Mouse (Mus musculus) intestine, embryonic 15.5 days (tissue): Measurements from ENCODE around the gene Tmem127. TPM values are rescaled to one million over a fixed set of nuclear protein-coding genes. Genes with fewer than 3 reads are reported as not detected.
"Not testable (repeated sequence)": the region's sequence is repeated elsewhere in the genome, so short reads cannot be mapped to it uniquely, and the experiment has no call there.

Experiments
- ATAC-seq: fragments of 200-750 bp; cut with Nextera tagmentation; 2 replicates; pipeline ENCODE4 v1.8.0; 2017; ENCODE audit warnings: moderate TSS enrichment, moderate library complexity
- H3K27ac ChIP-seq: fragments of 300-500 bp; sonication (generic); 2 replicates; pipeline ENCODE4 v1.5.1; 2015; ENCODE audit warnings: mild to moderate bottlenecking, inconsistent platforms
- H3K27me3 ChIP-seq: fragments of 300-500 bp; sonication (generic); replicated peaks from 2 replicates; pipeline ENCODE4 v1.6.1; 2015; ENCODE audit warnings: inconsistent platforms
- H3K36me3 ChIP-seq: fragments of 300-500 bp; sonication (generic); 2 replicates; pipeline ENCODE4 v1.6.1; 2015; ENCODE audit warnings: inconsistent platforms
- H3K4me1 ChIP-seq: fragments of 300-500 bp; sonication (generic); replicated peaks from 2 replicates; pipeline ENCODE4 v1.6.1; 2015; ENCODE audit warnings: inconsistent platforms
- H3K4me2 ChIP-seq: fragments of 300-500 bp; sonication (generic); replicated peaks from 2 replicates; pipeline ENCODE4 v1.6.1; 2015; ENCODE audit warnings: mild to moderate bottlenecking, inconsistent platforms
- H3K4me3 ChIP-seq: fragments of 300-500 bp; sonication (generic); replicated peaks from 2 replicates; pipeline ENCODE4 v1.5.1; 2015; ENCODE audit warnings: inconsistent platforms
- H3K9ac ChIP-seq: fragments of 300-500 bp; sonication (generic); 2 replicates; pipeline ENCODE4 v1.6.1; 2015; ENCODE audit warnings: inconsistent platforms
- H3K9me3 ChIP-seq: fragments of 300-500 bp; sonication (generic); 2 replicates; pipeline ENCODE4 v1.6.1; 2016; ENCODE audit warnings: inconsistent platforms
- WGBS: fragments of 180-500 bp; shearing (Covaris S2); methylation state at CpG from one replicate; pipeline ENCODE4 v1.1.7; 2015; 5-methylcytosine and 5-hydroxymethylcytosine counted together
- polyA plus RNA-seq: library from polyadenylated mRNA; unstranded; fragments of >200 nt; fragmentation: Nextera tagmentation; extraction: Ambion mirVana; gene quantifications from 2 replicates; pipeline ENCODE4 v1.2.1, GENCODE M21; 2015

Tmem127 gene
- 28.3 and 28.5 TPM in 2 replicates for polyA plus RNA-seq

DNA sequence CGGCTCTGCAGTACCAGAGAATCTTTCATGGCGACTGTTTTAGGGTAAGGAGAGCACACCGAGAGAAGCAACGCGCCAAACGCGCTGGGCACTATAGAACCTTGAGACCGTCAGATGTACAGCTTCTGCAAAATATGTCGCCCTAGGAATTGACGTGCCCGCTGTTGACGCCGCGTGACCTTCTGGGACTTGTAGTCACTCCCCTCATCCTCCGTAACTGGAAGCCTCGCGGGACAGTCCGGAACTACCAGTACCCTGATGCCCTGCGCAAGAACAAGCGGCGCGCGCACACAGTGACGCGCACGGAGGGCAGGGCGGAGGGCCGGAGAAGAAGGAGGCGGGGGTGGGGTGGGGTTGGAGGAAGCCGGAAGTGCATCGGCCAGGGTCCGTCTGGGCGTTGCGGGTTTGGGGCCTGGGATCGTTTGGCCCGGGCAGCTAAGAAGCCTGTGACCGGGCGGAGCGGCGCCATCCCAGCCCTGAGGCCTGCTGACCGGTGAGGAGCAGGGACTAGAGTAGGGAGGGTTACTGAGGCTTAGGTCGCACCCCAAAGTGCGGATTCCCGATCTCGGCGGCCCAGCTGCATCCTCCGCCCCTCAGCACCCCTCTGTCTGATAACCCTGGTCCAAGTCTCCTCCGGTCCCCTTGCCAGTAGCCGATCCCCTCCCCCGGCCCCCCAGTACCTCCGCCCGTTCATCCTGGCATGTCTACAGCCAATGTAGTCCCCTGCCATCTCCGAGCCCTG lies at the start of gene Tmem127, which contains the start of gene Ciao1:
Gene Tmem127 (plus strand): TSS at position 317 of the 742 bp plus-strand sequence.
Gene Ciao1 (minus strand): TSS at position 225 of the 742 bp plus-strand sequence.
- H3K4me2 ChIP-seq = peak within 1 kb of the TSS; percentile 98
- peak within 1 kb of the TSS; percentile 57 for H3K27ac ChIP-seq
- ATAC-seq = peak; percentile 99
- H3K27me3 ChIP-seq = no peaks in the 10 kb centered on the region
- WGBS = under 1% methylated on average over 53 of the region's 53 CpGs
- H3K4me1 ChIP-seq = peaks cover 18% of the 10 kb centered on the region; the same call in 1 of the 2 replicates
- H3K4me3 ChIP-seq = peak within 1 kb of the TSS; percentile 90
- no peaks in the 10 kb centered on the region for H3K9me3 ChIP-seq
- H3K36me3 ChIP-seq = peaks cover 17% of the 10 kb centered on the region
- H3K9ac ChIP-seq = peak within 1 kb of the TSS; percentile 88

DNA sequence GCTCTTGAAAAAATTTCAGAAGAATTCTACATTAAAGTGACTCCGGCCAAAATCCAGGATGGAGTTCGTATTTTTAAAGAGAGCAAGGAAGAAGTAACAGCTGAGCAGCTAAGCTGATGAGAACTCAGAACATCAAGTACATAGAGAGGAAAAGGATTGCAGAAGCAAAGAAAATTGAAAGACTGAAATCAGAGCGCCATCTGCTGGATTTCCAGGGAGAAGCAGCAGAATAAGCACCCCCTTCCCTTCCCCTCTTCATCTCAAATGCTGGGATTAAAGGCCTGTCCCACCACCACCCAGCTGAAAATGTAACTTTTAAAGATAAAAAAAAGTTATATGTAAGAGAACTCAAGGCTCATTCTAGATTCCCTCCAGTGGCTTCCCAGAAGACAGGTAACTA lies 42.8 kb upstream of the Tmem127 start:
- H3K4me2 ChIP-seq = no peak overlapping the region
- no peak overlapping the region for H3K27ac ChIP-seq
- H3K27me3 ChIP-seq = no peaks in the 10 kb centered on the region
- no peak for ATAC-seq
- WGBS = 29% methylated on average over 3 of the region's 3 CpGs
- H3K4me3 ChIP-seq = no peak overlapping the region
- 0 out of 2 replicates have a peak, but pooled peaks cover 2% of the 10 kb centered on the region for H3K36me3 ChIP-seq
- H3K9me3 ChIP-seq = no peaks in the 10 kb centered on the region
- H3K4me1 ChIP-seq = peaks cover 4% of the 10 kb centered on the region
- H3K9ac ChIP-seq = no peak overlapping the region

DNA sequence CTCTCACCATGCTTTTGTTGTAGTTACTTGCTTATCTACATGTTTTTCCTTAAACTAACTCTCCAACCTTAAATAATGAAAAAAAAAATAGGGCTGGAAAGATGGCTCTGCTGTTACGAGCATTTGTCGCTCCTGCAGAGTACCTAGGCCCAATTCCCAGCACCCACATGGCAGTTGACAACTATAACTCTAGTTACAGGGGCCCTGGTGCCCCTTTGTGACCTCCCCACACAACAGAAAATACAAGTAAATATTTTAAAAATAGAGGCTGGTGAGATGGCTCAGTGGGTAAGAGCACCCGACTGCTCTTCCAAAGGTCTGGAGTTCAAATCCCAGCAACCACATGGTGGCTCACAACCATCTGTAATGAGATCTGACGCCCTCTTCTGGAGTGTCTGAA lies 41.8 kb upstream of the Tmem127 start:
- H3K9me3 ChIP-seq, H3K4me1 ChIP-seq, H3K27ac ChIP-seq, H3K4me3 ChIP-seq, ATAC-seq, H3K9ac ChIP-seq, H3K36me3 ChIP-seq, H3K27me3 ChIP-seq, H3K4me2 ChIP-seq: not testable (repeated sequence)
- WGBS = 81% methylated on average over 4 of the region's 4 CpGs

DNA sequence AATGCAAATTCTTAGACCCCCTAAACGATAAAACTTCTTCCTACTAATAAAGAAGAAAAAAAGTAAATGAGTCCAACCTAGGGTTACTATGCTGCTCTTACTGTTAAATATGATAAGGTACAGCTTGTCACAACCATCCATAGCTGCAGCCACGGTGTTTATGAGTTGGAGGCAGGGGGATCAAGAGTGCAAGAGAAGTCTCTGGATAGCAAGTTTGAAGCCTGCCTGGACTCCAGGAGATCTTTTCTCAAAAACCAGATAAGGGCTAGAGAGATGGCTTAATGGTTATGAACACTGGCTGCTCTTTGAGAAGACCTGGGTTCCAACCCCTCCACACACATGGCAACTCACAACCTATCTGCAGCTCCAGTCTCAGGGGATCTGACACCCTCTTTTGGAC lies 40.8 kb upstream of the Tmem127 start:
- H3K4me2 ChIP-seq = no peak overlapping the region
- no peak overlapping the region for H3K9ac ChIP-seq
- H3K4me1 ChIP-seq = peaks cover 6% of the 10 kb centered on the region
- H3K36me3 ChIP-seq = peaks cover 15% of the 10 kb centered on the region
- no peaks in the 10 kb centered on the region for H3K27me3 ChIP-seq
- H3K27ac ChIP-seq = no peak overlapping the region
- H3K9me3 ChIP-seq = no peaks in the 10 kb centered on the region
- WGBS = 94% methylated on average over 2 of the region's 2 CpGs
- H3K4me3 ChIP-seq = no peak overlapping the region
- ATAC-seq = no peak

DNA sequence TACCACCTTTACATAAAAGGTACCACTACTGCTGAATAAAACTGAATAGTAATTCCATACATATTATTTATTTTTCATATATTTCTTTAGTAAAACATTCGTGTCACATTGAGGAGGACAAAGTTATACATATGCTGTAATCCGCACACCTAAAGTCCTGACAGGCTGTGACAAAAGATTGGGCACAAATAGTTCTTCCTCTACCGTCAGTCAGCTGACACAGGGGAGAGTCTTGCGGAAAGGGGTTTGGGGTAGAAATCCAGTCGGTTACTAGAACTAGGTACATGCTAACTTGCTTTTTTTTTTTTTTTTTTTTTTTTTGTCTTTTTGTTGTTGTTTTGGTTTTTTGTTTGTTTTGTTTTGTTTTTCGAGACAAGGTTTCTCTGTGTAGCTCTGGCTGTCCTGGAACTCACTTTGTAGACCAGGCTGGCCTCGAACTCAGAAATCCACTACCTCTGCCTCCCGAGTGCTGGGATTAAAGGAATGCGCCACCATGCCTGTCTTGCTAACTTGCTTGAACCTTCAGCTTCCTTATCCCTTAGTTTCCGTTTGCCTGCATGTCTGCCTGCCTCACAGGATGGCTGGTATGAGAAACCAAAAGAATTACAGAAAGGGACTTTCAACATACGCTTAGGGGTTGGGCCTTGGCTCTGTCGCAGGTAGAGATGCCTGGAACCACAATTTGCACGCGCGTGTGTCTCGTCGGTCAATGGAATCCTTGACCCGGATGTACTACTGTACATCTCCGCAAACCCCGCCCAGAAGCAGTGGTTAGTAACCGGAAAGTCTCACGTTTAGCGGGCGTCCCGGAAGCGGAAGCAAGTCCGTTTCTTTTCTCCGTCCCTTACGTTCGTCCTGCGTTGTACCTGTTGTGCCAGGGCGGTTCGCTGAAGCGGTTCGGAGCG lies 39.9 kb upstream of the Tmem127 start, which contains the start of the genes 1810024B03Rik and Snrnp200:
Gene 1810024B03Rik (minus strand): TSS at position 734 of the 905 bp plus-strand sequence.
Gene Snrnp200 (plus strand): TSS at position 840 of the 905 bp plus-strand sequence.
- peak; percentile 99 for ATAC-seq
- Histone ChIP-seq H3K9me3 (no peaks in the 10 kb centered on the region), H3K27me3 (no peaks in the 10 kb centered on the region), H3K4me2 (peak within 1 kb of the TSS; percentile 69), H3K36me3 (peaks cover 24% of the 10 kb centered on the region), H3K27ac (peak within 1 kb of the TSS; percentile 76), H3K4me3 (peak within 1 kb of the TSS; percentile 76), H3K9ac (peak within 1 kb of the TSS; percentile 83), H3K4me1 (peaks cover 6% of the 10 kb centered on the region)
- WGBS = 12% methylated on average over 36 of the region's 36 CpGs

DNA sequence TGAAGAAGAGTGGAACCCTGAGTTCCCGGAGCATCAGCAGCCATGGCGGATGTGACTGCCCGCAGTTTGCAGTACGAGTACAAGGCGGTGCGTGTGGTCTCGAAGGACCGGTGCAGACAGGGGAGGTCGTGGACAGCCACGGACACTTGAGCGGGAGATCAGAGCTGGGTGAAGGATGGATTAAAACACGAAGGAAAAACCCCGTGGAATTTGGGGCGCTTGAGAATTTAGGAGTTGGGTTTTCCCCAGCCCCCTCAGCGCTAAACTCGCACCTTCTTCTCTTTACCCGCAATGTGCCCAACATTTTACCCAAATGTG lies 39.3 kb upstream of the Tmem127 start:
- Histone ChIP-seq H3K9ac (peak overlapping the region; percentile 83), H3K36me3 (peaks cover 24% of the 10 kb centered on the region), H3K4me1 (peaks cover 6% of the 10 kb centered on the region), H3K4me2 (peak overlapping the region; percentile 69), H3K27ac (peak overlapping the region; percentile 76; the same call in 1 of the 2 replicates), H3K9me3 (no peaks in the 10 kb centered on the region), H3K27me3 (no peaks in the 10 kb centered on the region), H3K4me3 (peak overlapping the region; percentile 76)
- 0% methylated on average over 17 of the region's 17 CpGs for WGBS
- no peak for ATAC-seq

DNA sequence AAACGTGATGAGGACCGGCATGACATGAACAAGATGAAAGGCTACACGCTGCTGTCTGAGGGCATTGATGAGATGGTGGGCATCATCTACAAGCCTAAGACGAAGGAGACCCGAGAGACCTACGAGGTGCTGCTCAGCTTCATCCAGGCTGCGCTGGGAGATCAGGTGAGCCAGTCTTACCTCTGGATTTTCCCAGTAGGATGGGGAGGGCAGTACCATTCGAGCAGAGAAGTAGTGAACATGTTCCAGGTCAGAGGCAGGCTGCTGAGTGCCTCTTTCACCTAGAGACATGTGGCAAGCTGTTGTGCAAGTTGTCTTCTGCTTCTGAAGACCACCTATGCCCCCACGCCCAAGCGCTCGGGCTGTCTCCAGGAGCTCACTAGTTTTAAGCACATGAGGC lies 37.0 kb upstream of the Tmem127 start:
- Histone ChIP-seq H3K4me1 (peaks cover 6% of the 10 kb centered on the region), H3K4me2 (no peak overlapping the region), H3K27ac (no peak overlapping the region), H3K4me3 (no peak overlapping the region), H3K36me3 (peaks cover 35% of the 10 kb centered on the region), H3K27me3 (no peaks in the 10 kb centered on the region), H3K9me3 (no peaks in the 10 kb centered on the region), H3K9ac (no peak overlapping the region)
- WGBS = 93% methylated on average over 11 of the region's 11 CpGs
- ATAC-seq = no peak

DNA sequence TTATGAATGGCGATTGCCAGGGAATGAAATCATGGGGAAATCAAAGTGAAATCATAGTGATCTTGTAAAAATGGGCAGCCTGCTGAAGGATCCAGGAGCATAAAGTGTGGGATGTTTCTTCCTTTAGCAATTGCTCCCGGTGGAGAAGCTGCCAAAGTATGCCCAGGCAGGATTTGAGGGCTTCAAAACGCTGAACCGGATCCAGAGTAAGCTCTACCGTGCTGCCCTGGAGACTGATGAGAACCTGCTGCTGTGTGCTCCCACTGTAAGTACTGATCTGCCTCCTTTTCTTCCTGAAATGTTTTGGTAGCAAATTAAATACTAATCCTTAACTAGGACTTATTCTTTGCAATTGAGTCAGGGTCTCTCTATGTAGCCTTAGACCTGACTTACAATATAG lies 30.0 kb upstream of the Tmem127 start:
- Histone ChIP-seq H3K27ac (no peak overlapping the region), H3K36me3 (peaks cover 49% of the 10 kb centered on the region), H3K27me3 (no peaks in the 10 kb centered on the region), H3K4me1 (no peaks in the 10 kb centered on the region), H3K9ac (no peak overlapping the region), H3K4me3 (no peak overlapping the region), H3K4me2 (no peak overlapping the region), H3K9me3 (no peaks in the 10 kb centered on the region)
- no peak for ATAC-seq
- WGBS = 95% methylated on average over 5 of the region's 5 CpGs

DNA sequence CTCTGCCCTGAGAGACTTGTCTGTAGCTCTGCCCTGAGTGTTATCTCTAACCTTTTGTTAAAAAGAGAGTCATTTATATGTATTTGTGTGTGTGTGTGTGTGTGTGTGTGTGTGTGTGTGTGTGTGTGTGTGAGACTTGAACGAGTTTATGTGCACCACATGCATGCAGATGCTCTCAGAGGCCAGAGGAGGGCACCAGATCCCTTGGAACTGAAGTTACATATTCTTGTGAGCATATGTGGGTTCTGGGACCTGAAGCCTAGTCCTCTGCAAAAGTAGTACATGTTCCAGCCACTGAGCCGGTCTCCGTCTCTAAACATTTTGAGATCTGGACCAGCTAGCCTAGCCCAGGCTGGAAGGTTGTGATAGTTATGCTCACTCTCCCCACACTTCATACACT lies 22.4 kb upstream of the Tmem127 start:
- H3K27me3 ChIP-seq = no peaks in the 10 kb centered on the region
- WGBS = 100% methylated on average over 3 of the region's 3 CpGs
- H3K4me1 ChIP-seq = no peaks in the 10 kb centered on the region
- no peaks in the 10 kb centered on the region for H3K9me3 ChIP-seq
- H3K9ac ChIP-seq = no peak overlapping the region
- peaks cover 77% of the 10 kb centered on the region for H3K36me3 ChIP-seq
- H3K4me2 ChIP-seq = no peak overlapping the region
- ATAC-seq = no peak
- no peak overlapping the region for H3K4me3 ChIP-seq
- H3K27ac ChIP-seq = no peak overlapping the region

DNA sequence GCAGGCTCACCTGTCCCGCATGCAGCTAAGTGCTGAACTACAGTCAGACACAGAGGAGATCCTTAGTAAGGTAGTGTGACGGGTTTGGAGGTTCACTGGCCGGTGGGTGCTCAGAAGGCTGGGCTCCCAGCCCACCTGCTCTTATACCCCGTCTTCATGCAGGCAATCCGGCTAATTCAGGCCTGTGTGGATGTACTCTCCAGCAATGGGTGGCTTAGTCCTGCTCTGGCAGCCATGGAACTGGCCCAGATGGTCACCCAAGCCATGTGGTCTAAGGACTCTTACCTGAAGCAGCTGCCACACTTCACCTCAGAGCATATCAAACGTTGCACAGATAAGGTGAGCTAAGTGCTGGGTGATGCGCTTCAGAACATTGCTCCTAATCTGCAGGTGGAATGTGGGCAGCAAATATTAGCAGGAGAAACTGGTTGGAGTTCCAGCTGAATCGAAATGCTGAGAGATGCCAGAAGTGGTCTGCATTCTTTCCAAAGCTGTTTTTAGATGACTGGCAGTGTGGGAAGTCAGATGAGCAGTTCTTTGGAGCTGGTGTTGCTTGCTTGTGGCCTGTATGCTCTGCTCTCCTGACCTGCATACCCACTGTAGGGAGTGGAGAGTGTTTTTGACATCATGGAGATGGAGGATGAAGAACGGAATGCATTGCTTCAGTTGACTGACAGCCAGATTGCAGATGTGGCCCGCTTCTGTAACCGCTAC lies 9.7 kb upstream of the Tmem127 start:
- Histone ChIP-seq H3K4me2 (no peak overlapping the region), H3K9me3 (no peaks in the 10 kb centered on the region), H3K36me3 (peaks cover 55% of the 10 kb centered on the region), H3K4me3 (no peak overlapping the region), H3K27ac (no peak overlapping the region), H3K4me1 (no peaks in the 10 kb centered on the region), H3K9ac (no peak overlapping the region), H3K27me3 (no peaks in the 10 kb centered on the region)
- 91% methylated on average over 11 of the region's 11 CpGs for WGBS
- no peak for ATAC-seq

DNA sequence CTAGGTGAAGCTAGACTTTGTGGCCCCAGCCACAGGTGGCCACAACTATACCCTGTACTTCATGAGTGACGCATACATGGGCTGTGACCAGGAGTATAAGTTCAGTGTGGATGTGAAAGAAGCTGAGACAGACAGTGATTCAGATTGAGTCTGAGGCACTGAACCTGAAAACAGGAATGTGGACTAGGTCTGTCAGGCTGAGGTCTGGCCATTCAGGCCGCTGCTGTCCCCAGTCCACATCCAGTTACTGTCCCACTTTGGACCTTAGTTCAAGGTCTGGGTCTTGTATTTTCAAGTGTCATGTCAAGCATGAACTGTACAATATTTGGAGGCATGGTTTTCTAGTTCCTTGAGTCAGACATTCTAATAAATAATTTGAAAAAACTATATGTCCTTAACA lies 7.6 kb upstream of the Tmem127 start:
- Histone ChIP-seq H3K4me2 (no peak overlapping the region), H3K9me3 (no peaks in the 10 kb centered on the region), H3K27me3 (no peaks in the 10 kb centered on the region), H3K9ac (no peak overlapping the region), H3K4me1 (no peaks in the 10 kb centered on the region), H3K4me3 (no peak overlapping the region), H3K27ac (no peak overlapping the region), H3K36me3 (peaks cover 41% of the 10 kb centered on the region)
- 97% methylated on average over 2 of the region's 2 CpGs for WGBS
- ATAC-seq = no peak
